Mouse (Mus musculus) cerebellum, adult 18-20 months (tissue): ENCODE results near the gene Olfr1065.
"Not testable (repeated sequence)": the region's sequence is repeated elsewhere in the genome, so short reads cannot be mapped to it uniquely, and the experiment has no call there.

ENCODE experiments used
- DNase-seq, 2 experiments: peaks; one replicate each; pipeline ENCODE4 v3.0.0; 2021

The Olfr1065 gene

GRCm38 (mm10) chr2:86450491-86450890, at the start of gene Olfr1065:
Gene Olfr1065, minus strand, starts transcription at chr2:86450591.
- DNase-seq: not testable (repeated sequence)

- no peak for DNase-seq
Measured at GRCm38 (mm10) chr2:86487286-86487685, 36.9 kb upstream of the Olfr1065 start, which contains the start of gene Olfr228. Gene Olfr228, minus strand, starts transcription at chr2:86487386.

- peak; percentile 12 to 30 for DNase-seq
Measured at GRCm38 (mm10) chr2:86464442-86465109, 14.2 kb upstream of the Olfr1065 start.

GRCm38 (mm10) chr2:86460434-86460833, 10.0 kb upstream of the Olfr1065 start:
- no peak for DNase-seq

- no peak for DNase-seq
Measured at GRCm38 (mm10) chr2:86456169-86456568, 5.8 kb upstream of the Olfr1065 start, which contains the start of gene Olfr1066. Gene Olfr1066, minus strand, starts transcription at chr2:86456269.

- not testable (repeated sequence) for DNase-seq
Measured at GRCm38 (mm10) chr2:86442101-86442500, 8.3 kb downstream of the Olfr1065 start.

- not testable (repeated sequence) for DNase-seq
Measured at GRCm38 (mm10) chr2:86428511-86428910, 21.9 kb downstream of the Olfr1065 start.

GRCm38 (mm10) chr2:86426649-86427048, 23.7 kb downstream of the Olfr1065 start, which contains the start of gene Olfr1062:
Gene Olfr1062, minus strand, starts transcription at chr2:86426749.
- DNase-seq: not testable (repeated sequence)

- DNase-seq: no peak
Measured at GRCm38 (mm10) chr2:86413950-86414349, 36.4 kb downstream of the Olfr1065 start, which contains the start of gene Olfr1061. Gene Olfr1061, minus strand, starts transcription at chr2:86414050.

- DNase-seq: no peak
Measured at GRCm38 (mm10) chr2:86395114-86395513, 55.3 kb downstream of the Olfr1065 start.
